Mouse (Mus musculus): ENCODE measurements around the gene Ret.

GRCm38 (mm10) chr6:118247161-118247560 lies 49.6 kb upstream of the Ret start:
- no peak for TF ChIP-seq CTCF (IDR thresholded peaks at IDR 0.05)
- TF ChIP-seq EP300 (IDR thresholded peaks at IDR 0.05), result no peak

All from lung, postnatal 0 days (tissue).